Mouse (Mus musculus) left cerebral cortex, postnatal 36 days (tissue): ENCODE measurements around the gene Krtap2-4. TPM values are rescaled to one million over a fixed set of nuclear protein-coding genes. Genes with fewer than 3 reads are reported as not detected.
"Not testable (repeated sequence)": the region's sequence is repeated elsewhere in the genome, so short reads cannot be mapped to it uniquely, and the experiment has no call there.

Source experiments
- DNase-seq, 2 experiments: peaks; one replicate each; pipeline ENCODE4 v3.0.0; 2021 to 2022; ENCODE audit warnings: low spot score in 2 of 2, mixed read lengths in 1 of 2
- intact Hi-C: fragments of 180-260 bp; cut with DNase I; formaldehyde crosslinking; loops from one replicate; pipeline ENCODE4 v1.15.1; 2025
- total RNA-seq, 2 experiments: library from RNA; stranded (reverse); gene quantifications; 2 replicates each; pipeline ENCODE4 v1.2.3; 2021

Gene Krtap2-4
- total RNA-seq = not detected

GRCm38 (mm10) chr11:99614796-99615363 lies at the start of gene Krtap2-4:
TSS of gene Krtap2-4 (minus strand) at chr11:99614846.
- no peak for DNase-seq
- intact Hi-C loops = no loop called here

DNA sequence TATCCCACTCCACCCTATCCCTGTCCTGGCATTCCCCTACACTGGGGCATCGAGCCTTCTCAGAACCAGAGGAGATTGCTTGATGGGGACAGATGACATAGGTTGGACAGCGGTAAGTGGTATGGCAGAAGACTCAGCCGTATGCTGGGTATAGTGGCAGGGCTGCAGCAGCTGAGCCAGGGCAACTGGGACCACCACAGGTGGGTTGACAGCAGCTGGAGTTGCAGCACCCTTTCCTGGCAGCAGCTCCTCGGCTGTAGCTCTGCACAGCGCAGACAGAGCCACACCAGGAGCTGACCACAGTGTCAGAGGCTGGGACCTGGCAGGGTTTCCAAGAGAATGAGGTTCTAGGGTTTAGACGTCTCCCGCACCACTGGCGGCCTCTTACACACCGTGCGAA lies 48.2 kb upstream of the Krtap2-4 start:
- DNase-seq = no peak
- intact Hi-C loops = no loop called here

DNA sequence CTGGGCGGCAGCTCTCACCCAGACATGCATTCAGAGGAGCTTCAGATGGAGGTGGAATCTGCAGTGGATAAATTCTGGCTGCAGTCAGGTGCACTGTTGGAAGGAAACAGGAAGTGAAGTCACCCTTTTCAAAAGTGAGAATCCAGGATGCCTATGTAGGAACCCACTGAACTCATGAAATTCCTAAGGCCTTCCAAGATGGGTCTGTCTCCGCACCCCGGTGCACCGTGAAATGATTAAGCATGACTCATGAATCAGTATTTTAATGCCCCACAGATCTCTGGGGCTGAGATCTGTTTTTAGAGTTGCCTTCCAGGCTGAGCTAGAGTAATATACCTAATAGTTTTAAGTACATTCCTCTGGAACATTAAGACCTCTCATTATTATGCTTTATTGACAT lies 44.6 kb upstream of the Krtap2-4 start:
- DNase-seq = no peak
- intact Hi-C loops = no loop called here

- DNase-seq, intact Hi-C loops: not testable (repeated sequence)
Observed at GRCm38 (mm10) chr11:99658467-99659010, 43.9 kb upstream of the Krtap2-4 start, which contains the start of gene Gm11563. TSS of gene Gm11563 (minus strand) at chr11:99658960.

DNA sequence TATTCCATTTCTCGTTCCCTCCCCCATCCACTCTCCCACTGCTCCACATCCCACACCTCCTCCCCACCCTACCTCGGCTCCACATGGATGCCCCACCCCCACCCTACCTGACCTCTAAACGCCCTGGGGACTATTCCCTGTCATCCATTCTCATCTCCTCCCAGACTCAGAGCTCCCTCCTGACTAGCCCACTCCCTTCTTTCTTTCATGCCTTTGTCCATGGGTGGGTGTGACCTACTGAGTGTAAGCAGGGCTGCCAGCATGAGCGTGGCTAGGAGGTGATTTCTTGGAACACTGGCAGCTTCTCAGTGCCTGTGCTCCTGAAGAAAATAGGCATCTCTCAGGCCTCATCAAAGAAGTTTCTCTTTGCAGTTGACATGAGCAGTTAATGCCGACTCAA lies 42.4 kb upstream of the Krtap2-4 start:
- DNase-seq = no peak
- intact Hi-C loops = no loop called here

GRCm38 (mm10) chr11:99650136-99650535 lies 35.5 kb upstream of the Krtap2-4 start, which contains the start of gene Gm11555:
TSS of gene Gm11555 (minus strand) at chr11:99650236.
- no peak for DNase-seq
- intact Hi-C loops = no loop called here

GRCm38 (mm10) chr11:99646444-99646843 lies 31.8 kb upstream of the Krtap2-4 start:
- peak; percentile 16 to 40 for DNase-seq
- intact Hi-C loops = no loop called here

GRCm38 (mm10) chr11:99644351-99644750 lies 29.7 kb upstream of the Krtap2-4 start:
- DNase-seq = no peak
- intact Hi-C loops = no loop called here

DNA sequence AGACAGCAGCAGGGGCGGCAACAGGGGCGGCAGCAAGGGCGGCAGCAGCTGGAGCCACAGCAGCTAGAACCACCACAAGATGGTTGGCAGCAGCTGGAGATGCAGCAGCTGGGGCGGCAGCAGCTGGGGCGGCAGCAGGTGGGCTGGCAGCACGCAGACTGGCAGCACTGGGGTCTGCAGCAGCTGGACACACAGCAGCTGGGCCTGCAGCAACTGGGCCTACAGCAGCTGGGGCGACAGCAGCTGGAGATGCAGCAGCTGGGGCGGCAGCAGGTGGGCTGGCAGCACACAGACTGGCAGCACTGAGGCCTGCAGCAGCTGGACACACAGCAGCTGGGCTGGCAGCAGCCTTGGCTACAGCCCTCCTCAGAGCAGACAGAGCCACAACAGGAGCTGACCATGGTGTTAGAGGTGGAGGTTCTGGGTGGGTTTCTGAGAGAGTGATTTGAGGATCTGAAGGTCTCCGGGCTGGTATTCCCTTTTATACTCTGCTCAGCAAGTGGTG lies 29.0 kb upstream of the Krtap2-4 start, which contains the start of gene Krtap4-7:
Gene Krtap4-7, minus strand, starts transcription at position 455 of the 505 bp plus-strand sequence.
- DNase-seq = not testable (repeated sequence)

GRCm38 (mm10) chr11:99640926-99641325 lies 26.3 kb upstream of the Krtap2-4 start:
- intact Hi-C loops = no loop called here
- DNase-seq = no peak

More for the DNA sequence above, 29.0 kb upstream of the Krtap2-4 start, which contains the start of gene Krtap4-7:
- intact Hi-C loops = not testable (repeated sequence)

DNA sequence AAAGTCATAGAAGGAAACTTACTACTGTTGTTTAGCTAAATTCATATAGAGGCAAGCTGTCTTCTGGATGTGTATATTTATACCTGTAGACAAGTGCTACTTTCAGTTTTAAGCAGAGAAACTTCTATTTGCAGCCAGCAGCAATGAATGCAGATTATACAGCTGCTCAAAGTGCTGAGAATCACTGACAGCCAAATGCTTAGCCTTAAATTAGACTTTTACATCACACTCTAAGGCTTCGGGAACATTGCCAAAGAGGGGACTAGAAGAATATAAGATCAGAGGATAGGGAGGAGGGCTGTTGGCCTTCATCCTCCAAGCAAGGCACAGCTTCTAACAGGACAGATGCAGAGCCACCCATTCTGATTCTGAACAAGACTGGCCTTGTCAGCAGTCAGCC lies 22.4 kb upstream of the Krtap2-4 start:
- no peak for DNase-seq
- intact Hi-C loops = no loop called here

DNA sequence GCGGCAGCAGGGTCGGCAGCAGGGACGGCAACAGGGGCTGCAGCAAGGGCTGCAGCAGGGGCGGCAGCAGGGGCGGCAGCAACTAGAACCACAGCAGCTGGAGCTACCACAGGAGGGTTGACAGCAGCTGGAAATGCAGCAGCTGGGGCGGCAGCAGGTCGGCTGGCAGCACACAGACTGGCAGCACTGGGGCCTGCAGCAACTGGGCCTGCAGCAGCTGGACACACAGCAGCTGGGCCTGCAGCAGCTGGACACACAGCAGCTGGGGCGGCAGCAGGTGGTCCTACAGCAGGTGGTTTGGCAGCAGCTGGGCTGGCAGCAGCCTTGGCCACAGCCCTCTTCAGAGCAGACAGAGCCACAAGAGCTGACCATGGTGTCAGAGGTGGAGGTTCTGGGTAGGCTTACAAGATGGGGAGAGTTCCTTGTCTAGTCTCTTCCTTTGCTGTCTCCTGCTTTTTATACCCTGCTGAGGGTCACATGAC lies 20.0 kb upstream of the Krtap2-4 start, which contains the start of gene Krtap4-2:
Gene Krtap4-2, minus strand, starts transcription at position 432 of the 482 bp plus-strand sequence.
- no peak for DNase-seq
- intact Hi-C loops = loop anchor here (5.0 kb wide), 1 partner anchor 167 kb away; no protein-coding TSS in a partner anchor

DNA sequence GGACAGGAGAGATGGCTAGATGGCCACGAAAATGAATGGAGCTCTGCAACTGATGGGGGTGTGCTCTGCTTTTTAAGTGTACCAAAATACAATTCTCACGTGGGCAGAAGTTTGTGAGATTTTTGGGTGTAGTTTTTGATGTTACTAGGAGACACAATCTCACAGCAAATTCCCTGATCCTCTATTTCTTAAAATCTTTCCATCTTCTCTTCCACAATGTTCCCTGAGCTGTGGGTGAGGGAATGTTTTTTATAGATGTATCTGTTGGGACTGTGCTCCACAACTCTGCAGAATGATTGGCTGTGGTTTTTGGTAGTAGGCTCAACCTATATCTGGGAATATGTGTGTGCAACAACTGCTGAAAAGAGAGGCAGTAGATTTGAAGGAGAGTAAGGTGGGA lies 18.6 kb upstream of the Krtap2-4 start:
- peak in 1 of 2 experiments; percentile 12 for DNase-seq
- intact Hi-C loops = loop anchor here (5.0 kb wide), 1 partner anchor 166 kb away; no protein-coding TSS in a partner anchor

DNA sequence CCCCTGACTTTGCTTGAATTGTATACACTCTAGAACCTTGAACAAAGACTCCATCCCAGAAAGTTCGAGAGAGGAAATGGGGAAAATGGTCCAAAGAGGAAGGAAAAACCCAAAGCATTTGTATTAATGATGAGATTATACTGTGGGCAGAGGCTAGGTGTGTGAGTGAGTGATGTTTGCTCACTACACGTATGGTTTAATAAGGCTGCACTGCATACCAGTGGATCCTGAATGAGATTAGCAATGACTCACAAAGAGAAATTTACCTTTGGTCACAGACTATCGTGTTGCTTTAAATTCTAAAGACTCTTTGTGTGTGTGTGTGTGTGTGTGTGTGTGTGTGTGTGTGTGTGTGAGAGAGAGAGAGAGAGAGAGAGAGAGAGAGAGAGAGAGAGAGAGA lies 16.2 kb upstream of the Krtap2-4 start:
- intact Hi-C loops = loop anchor here (5.0 kb wide), 1 partner anchor 164 kb away; no protein-coding TSS in a partner anchor
- no peak for DNase-seq

DNA sequence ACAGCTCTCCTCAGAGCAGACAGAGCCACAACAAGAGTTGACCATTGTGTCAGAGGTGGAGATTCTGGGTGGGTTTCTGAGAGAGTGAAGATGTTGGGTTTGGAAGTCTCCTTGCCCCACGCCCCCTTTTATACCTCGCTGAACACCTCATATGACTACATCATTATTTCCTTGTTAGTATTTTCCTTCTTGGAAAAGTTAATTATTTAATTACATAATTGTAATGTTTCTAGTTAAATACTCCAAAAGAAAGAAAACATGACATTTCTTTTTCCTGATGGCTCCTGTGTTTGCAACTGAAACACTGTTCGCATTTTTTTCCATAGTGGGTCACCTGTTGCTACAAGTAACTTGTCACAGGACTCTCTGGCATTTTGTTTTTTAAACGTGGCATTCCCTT lies 13.5 kb upstream of the Krtap2-4 start, which contains the start of gene Krtap4-1:
Gene Krtap4-1, minus strand, starts transcription at position 101 of the 400 bp plus-strand sequence.
- intact Hi-C loops = no loop called here
- DNase-seq = no peak

- DNase-seq = no peak
- intact Hi-C loops = no loop called here
Observed at GRCm38 (mm10) chr11:99620335-99620734, 5.7 kb upstream of the Krtap2-4 start, which contains the start of gene Gm11562. TSS of gene Gm11562 (minus strand) at chr11:99620435.

GRCm38 (mm10) chr11:99610089-99610488 lies 4.6 kb downstream of the Krtap2-4 start, which contains the start of gene Gm11937:
TSS of gene Gm11937 (minus strand) at chr11:99610189.
- DNase-seq, intact Hi-C loops: not testable (repeated sequence)

- peak; percentile 40 to 42 for DNase-seq
- intact Hi-C loops = no loop called here
Observed at GRCm38 (mm10) chr11:99609126-99609525, 5.5 kb downstream of the Krtap2-4 start.

DNA sequence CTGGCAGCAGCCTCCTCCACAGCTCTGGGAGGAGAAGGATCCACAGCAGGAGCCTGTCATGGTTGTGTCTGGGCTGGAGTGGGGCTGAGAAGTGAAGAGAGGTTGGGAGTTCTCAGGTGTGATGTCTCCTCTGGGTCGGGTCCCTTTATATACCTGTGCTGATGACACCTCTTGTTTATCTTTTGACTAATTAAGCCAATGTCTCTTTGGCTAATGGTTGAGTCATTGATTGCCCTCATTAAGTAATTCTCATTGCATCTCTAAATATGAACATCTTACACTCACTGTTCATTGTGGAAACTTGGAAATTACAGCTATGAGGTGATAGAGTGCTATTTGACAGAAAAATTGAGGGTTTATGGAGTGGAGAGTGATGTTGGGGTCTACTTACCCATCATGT lies 11.4 kb downstream of the Krtap2-4 start, which contains the start of gene Gm11938:
Gene Gm11938, minus strand, starts transcription at position 101 of the 400 bp plus-strand sequence.
- DNase-seq, intact Hi-C loops: not testable (repeated sequence)

DNA sequence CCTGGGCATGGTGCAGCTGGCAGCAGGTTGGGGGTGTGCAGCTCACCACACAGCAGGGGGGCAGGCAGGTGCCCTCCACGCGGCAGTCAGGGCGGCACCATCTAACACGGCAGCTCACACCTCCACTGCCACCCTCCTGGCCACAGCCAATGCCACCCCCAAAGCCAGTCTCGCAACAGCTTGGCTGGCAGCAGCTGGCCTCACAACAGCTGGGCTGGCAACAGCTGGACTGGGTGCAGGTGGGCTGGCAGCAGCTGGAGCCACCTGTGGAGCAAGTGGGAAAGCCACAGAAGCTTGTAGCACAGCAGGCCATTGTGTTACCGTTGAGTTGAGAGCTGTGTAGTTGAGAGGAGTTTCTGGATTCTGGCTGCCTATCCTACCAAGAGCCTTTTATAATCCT lies 16.9 kb downstream of the Krtap2-4 start, which contains the start of gene Krtap9-3:
Gene Krtap9-3, minus strand, starts transcription at position 364 of the 400 bp plus-strand sequence.
- DNase-seq, intact Hi-C loops: not testable (repeated sequence)
